Mouse (Mus musculus) heart, postnatal 10 days (tissue): ENCODE measurements at regions not wholly inside any gene's neighbourhood (a gene's known extent, or its start where the extent isn't known, plus 50 kb on each side); places are given as distances from the start of the nearest gene placed in this dataset.

Source experiments
- DNase-seq, 2 experiments: peaks; one replicate each; pipeline ENCODE4 v3.0.0; 2021
- intact Hi-C: fragments of 180-260 bp; cut with DNase I; formaldehyde crosslinking; loops from one replicate; pipeline ENCODE4 v1.15.1; 2025

DNA sequence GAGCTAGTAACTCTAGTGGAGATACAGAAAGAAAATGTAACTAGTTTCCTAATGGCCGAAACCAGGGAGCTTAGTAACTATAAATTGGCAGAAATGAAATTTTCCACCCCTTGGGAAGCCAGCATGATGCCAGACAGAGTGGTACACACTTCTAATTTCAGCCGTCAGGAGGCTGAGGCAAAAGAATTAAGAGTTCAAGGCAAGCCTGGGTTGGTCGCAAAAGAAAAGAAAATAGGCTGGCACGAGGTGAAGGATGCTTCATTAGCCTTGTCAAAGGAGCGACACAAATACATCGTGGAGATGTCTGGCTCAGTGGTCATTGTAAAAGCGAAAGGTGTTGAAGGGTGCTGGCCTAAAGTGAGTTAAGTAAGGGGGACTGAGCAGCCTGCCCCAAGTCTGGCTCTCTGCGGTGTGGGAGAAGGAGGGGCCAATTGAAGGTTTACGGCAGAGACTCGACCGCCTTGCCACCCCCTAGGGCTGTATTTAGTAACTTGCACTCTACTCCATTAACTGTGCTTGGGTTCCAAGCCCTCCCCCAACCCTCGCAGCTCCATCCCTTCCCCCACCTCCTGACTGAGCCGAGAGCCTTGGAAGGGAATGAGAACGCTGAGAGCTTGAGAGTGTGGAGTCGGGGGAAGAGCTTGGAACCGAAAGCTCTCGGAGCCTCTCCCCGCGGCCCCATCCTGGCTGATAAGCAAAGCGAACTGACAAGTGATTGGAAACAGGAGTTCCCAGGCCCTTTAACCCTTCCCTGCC lies 92.4 kb upstream of the Pkdcc start:
- intact Hi-C loops = no loop called here
- DNase-seq = peak; percentile 76 to 81

GRCm38 (mm10) chr17:83125057-83125456 lies 90.0 kb upstream of the Pkdcc start:
- no peak for DNase-seq
- intact Hi-C loops = no loop called here

GRCm38 (mm10) chr17:83127842-83128241 lies 87.2 kb upstream of the Pkdcc start:
- intact Hi-C loops = no loop called here

DNA sequence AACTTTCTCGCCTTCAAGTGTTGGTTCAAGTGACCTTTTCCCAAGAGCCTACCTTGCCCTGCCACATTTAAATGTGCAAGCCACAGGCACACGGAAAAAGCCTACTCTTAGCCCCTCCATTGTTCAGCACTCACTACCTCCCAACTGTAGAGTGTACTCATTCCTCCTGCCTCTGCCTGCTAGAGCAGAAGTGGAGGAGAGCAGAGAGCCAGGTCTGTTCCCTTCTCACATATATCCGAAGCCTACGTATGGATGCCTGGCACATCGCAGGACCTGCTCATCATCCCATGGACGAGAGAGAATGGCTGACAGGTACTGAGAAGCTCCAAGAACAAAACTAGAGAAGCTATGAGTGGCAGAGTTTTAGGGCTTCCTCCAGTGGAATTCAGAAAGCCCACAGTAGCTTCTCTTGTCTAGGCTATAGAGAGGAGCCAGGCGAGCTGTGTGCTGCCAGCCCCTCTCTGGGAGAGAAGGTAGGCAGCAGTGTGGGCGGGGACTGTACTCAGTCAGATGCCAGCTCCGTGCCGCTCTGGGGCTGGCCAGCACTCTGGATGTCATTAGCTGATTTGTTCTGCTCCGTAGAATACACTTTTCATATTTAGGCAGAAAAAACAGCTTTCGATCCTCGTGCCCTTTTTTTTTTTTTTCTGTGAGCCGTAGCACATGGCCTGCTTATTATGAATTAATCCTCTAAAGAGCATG lies 86.1 kb upstream of the Pkdcc start:
- DNase-seq = peak in 1 of 2 experiments; percentile 27
- intact Hi-C loops = no loop called here

More at GRCm38 (mm10) chr17:83127842-83128241, 87.2 kb upstream of the Pkdcc start:
- DNase-seq = no peak

- DNase-seq = no peak
- intact Hi-C loops = no loop called here
Measured at GRCm38 (mm10) chr17:83129658-83130057, 85.4 kb upstream of the Pkdcc start.

- no peak for DNase-seq
- intact Hi-C loops = no loop called here
Measured at GRCm38 (mm10) chr17:83133201-83133600, 81.9 kb upstream of the Pkdcc start.

DNA sequence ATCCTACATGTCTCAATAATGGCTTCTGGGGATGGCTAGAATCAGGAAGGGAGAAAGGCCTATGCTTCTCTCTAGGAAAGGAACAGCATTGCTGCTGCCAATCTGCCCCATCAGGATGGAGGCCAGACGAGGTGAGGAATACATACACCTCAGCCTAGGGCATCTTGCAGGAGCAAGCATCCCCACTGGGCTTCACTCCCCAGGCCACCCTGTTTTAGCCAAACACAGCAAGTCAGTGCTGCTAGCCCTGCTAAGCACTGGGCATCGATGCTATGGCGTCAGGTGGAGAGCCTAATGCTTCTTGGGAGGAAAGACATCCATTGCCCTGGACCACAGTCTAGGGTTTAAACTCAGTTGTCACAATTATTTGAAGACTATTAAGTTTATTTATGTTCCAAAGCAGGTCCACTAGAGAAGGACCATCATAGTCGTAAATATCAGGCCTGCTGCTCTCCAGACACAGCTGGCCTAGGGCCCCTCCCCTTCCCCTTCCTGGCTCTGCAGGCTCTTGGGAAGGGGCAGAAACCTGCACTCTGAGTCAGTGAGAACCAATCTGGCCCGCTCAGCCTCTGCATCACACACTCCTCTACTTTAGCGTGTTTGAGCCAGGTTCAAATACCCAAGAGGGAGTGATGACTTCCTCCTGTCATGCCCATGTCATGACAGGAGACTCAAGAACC lies 79.5 kb upstream of the Pkdcc start:
- intact Hi-C loops = no loop called here
- DNase-seq = no peak

GRCm38 (mm10) chr17:83136267-83136666 lies 78.8 kb upstream of the Pkdcc start:
- no peak for DNase-seq
- intact Hi-C loops = no loop called here

DNA sequence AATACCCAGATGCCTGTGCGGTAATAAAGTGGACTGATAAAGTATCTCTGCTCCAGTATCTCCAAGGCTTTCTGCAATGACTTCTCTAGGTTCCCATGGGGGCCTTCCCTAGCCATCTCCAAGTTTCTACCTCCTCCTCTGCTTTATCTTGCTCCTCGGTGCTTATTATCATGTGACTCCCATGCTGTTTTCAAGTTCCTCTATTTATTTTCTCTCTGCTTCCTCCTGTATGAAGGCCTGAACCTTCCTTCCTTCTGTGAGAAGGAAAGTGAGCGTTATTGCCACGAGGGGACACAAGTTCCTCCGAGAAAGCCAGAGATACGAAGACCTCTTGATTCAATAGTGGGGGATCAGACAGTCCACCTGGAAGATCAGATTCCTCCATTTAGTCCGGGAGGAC lies 77.4 kb upstream of the Pkdcc start:
- no peak for DNase-seq
- intact Hi-C loops = no loop called here

- intact Hi-C loops = no loop called here
- DNase-seq = peak in 1 of 2 experiments; percentile 21
Measured at GRCm38 (mm10) chr17:83138493-83139417, 76.3 kb upstream of the Pkdcc start.

- intact Hi-C loops = no loop called here
- DNase-seq = peak; percentile 67
Measured at GRCm38 (mm10) chr17:83148371-83148929, 66.6 kb upstream of the Pkdcc start.

GRCm38 (mm10) chr17:83149336-83149735 lies 65.8 kb upstream of the Pkdcc start:
- DNase-seq = no peak
- intact Hi-C loops = no loop called here

DNA sequence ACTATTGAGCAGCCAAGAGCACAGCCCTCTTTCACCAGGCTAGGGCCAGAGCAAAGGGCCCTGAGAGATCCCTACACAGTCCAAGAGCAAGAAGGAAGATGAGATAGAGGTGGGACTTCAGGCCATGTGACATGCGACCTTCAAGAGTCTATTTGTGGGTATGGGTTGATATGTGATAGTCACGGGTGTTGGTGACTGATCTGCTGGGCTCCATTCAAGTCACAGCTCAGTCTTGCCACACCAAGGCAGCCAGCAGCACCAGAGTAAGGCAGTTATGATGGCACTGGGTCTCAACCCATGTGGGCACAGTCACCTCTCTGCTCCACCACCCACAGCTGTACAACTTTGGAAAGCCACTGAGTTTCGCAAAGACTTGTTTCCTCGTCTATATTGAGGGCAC lies 60.0 kb upstream of the Pkdcc start:
- DNase-seq = no peak
- intact Hi-C loops = no loop called here

DNA sequence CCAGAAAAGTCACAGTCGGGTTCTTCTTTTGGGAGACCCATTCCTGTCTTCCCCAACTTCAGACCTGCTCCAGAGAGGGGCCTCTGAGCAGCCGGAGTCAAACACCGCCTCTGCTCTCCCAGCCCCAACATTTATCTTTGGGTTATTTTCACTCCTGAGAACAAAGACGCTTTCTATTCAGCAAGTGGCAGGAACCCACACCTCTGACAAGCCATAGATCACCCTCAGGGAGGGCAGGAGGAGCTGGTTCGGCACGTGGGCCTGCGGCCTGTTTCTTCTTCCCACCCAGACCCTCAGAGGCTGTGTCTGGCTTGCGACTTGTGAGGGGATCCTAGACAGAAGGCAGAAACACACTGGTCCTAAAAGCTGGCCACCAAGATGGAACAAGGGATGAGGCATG lies 58.4 kb upstream of the Pkdcc start:
- DNase-seq = no peak
- intact Hi-C loops = no loop called here

DNA sequence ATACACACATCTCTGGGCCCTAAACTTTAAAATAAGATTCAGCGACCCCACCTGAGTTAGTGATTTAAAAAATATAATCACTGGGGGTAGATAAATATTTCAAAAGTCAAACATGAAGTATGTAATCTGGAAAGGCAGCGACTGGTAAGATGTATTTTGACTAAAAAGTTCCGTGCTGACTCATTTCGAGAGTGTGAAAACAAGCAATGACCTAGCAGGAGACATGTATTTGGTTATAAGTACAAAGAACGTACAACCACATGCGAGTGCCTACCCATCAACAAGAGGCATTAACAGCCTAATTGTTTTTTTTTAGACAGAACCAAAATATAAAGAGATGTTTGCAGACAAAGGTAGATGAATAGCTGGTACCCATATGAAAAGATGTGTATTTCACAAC lies 57.0 kb upstream of the Pkdcc start:
- intact Hi-C loops = no loop called here
- DNase-seq = no peak

DNA sequence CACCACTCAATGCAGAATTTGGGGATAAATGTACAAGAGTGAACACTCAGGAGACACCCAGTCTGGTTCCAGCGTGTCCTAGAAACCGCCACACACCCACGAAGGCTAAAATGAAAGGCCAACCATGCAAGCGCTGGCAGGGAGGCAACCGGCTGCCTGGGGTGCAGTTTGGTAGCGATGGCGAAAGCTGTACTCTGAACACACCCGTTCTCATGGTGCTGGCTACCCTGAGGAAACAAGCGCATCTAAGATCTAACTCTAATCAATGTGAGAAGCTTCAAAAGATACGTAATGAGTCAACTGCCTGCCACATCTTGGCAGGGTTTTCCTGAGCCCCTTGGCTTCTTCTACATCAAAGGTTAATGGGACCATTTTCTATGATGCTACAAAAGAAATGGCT lies 56.4 kb upstream of the Pkdcc start:
- no peak for DNase-seq
- intact Hi-C loops = no loop called here

GRCm38 (mm10) chr17:83159634-83160033 lies 55.5 kb upstream of the Pkdcc start:
- intact Hi-C loops = no loop called here
- DNase-seq = no peak

DNA sequence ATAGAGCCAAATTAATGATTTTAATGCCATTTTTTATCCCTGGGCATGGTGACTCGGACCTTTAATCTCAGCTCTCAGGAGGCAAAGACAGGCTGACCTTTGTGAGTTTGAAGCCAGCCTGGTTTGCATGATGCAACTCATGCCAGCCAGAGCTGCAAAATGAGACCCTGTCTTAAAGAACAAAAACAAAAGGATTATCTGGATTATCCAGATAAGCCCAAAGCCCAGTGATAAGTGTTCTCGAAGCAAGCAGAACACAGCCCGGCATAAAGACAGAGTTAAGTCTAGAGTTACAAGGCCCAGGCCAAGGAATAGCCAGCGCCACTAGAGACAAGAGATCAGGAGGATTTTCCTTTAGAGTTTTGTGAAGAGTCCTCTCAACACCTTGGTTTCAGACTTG lies 54.8 kb upstream of the Pkdcc start:
- DNase-seq = no peak
- intact Hi-C loops = no loop called here

GRCm38 (mm10) chr17:83161731-83162130 lies 53.4 kb upstream of the Pkdcc start:
- intact Hi-C loops = no loop called here
- DNase-seq = no peak

DNA sequence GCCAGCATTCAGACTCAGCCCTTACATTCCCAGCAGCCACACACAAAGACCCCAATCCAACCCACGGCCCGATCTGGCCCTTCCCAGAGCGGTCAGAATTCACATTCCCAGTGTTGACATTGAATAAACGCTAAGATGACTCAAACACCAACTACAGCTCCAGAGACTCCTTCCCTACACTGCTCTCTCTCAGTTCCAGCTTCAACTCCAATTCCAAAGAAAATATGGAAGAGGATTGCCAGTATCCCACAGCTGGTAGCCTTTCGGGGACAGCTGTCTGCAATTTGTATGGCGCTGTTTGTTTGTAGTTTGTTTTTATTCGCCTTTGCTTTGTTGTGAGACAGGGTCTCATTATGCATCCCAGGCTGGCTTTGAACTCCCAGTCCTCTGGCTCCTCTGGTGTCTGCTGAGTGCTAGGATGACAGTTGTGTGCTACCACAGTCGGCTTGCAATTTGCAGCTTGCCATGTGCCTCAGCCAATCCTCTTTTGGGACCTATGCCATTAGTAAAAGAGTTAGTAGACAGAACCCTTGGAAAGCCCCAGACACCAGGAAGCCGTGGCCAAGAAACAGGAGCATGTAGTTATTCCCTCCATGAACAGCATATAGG lies 51.0 kb upstream of the Pkdcc start:
- intact Hi-C loops = no loop called here
- peak in 1 of 2 experiments; percentile 23 for DNase-seq
